8 mouse cellular contexts compared by ENCODE assay signal in the genomic region with DNA sequence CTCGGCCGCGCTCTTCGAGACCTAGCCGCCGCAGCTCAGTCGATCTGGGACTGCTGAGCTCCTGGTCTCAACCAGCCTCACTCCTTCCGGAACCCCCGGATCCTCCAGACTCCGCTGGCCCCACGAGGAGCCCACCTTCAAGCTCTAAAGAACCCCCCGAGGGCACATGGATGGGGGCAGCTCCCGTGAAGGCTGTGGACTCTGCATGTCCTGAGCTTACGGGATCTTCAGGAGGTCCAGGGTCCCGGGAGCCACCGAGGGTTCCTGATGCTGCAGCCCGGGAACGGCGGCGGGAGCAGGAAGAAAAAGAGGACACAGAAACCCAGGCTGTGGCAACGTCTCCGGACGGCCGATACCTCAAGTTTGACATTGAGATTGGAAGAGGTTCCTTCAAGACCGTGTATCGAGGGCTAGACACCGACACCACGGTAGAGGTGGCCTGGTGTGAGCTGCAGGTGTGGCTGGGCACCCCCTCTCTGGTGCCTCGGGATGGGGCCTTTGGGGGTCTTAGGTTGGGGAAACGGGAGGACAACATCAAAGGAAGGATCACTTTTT. TPM values are rescaled to one million over a fixed set of nuclear protein-coding genes. Genes with fewer than 3 reads are reported as not detected.
A peak's percentile ranks its signal among the peaks of the same experiment; 100 is the strongest.
DNase-seq lines count a peak whose midpoint lies in the region; ATAC-seq and TF ChIP-seq lines count a peak whose summit lies in the region.

No protein-coding gene starts in this region.

- under 1% methylated on average over 30 of the region's 30 CpGs for WGBS in liver, embryonic 11.5 days
- WGBS in stomach, embryonic 14.5 days, result 0% methylated on average over 30 of the region's 30 CpGs

- no peaks in the 10 kb centered on the region for H3K9me3 ChIP-seq in E14TG2a.4 (ENCODE audit: low read length)
- H3K9me3 ChIP-seq in liver, embryonic 11.5 days (ENCODE audit: control insufficient read depth, low read length), result no peaks in the 10 kb centered on the region
- no peaks in the 10 kb centered on the region for H3K9me3 ChIP-seq in stomach, embryonic 14.5 days (ENCODE audit: control insufficient read depth, low read depth, low read length)

- peaks cover 36% of the 10 kb centered on the region for H3K36me3 ChIP-seq in E14TG2a.4 (ENCODE audit: insufficient read depth, low read length)
- peaks cover 10% of the 10 kb centered on the region; the same call in 1 of the 2 replicates for H3K36me3 ChIP-seq in liver, embryonic 11.5 days (ENCODE audit: control insufficient read depth, insufficient read depth, low read length)
- peaks cover 8% of the 10 kb centered on the region; the same call in 1 of the 2 replicates for H3K36me3 ChIP-seq in stomach, embryonic 14.5 days (ENCODE audit: control insufficient read depth, insufficient read depth, low read length)

- peak overlapping the region; percentile 92 for H3K9ac ChIP-seq in liver, embryonic 11.5 days (ENCODE audit: low read depth, low read length)
- peak overlapping the region; percentile 73 for H3K9ac ChIP-seq in stomach, embryonic 14.5 days (replicated peaks; ENCODE audit: low read depth, low read length)

- peak; percentile 38 to 41 for DNase-seq in B cell, adult 2 months
- DNase-seq in liver, embryonic 11.5 days (ENCODE audit: low spot score), result peak; percentile 55
- DNase-seq in retina, postnatal 1 day, result no peak
- DNase-seq in natural killer cell, adult 2 months (ENCODE audit: low spot score in 2 of 2), result no peak
- no peak for DNase-seq in yolk sac, embryonic 10.5 days (ENCODE audit: low spot score)

- H3K4me1 ChIP-seq in E14TG2a.4 (replicated peaks; ENCODE audit: low read depth, low read length), result peaks cover 71% of the 10 kb centered on the region
- H3K4me1 ChIP-seq in liver, embryonic 11.5 days (replicated peaks; ENCODE audit: control insufficient read depth, insufficient read depth, low read length), result peaks cover 46% of the 10 kb centered on the region
- peaks cover 48% of the 10 kb centered on the region for H3K4me1 ChIP-seq in stomach, embryonic 14.5 days (ENCODE audit: control insufficient read depth, insufficient read depth, low read length)

- ATAC-seq in granulocyte monocyte progenitor cell, adult 5-6 weeks (replicated peaks; ENCODE audit: poor library complexity, severe bottlenecking), result 0 out of 2 replicates have a peak, but pooled peaks have one; percentile 18
- no peak for ATAC-seq in liver, embryonic 11.5 days (replicated peaks; ENCODE audit: low FRiP score)
- ATAC-seq in stomach, embryonic 14.5 days (ENCODE audit: insufficient number of reproducible peaks, insufficient read depth, low FRiP score, low read depth), result no peak

- TF ChIP-seq CTCF in E14TG2a.4 (conservative IDR thresholded peaks at IDR 0.05; ENCODE audit: low read length), result no peak

- H3K4me2 ChIP-seq in liver, embryonic 11.5 days, result peak overlapping the region; percentile 99
- H3K4me2 ChIP-seq in stomach, embryonic 14.5 days (replicated peaks; ENCODE audit: low read depth, low read length), result peak overlapping the region; percentile 98

- H3K27ac ChIP-seq in liver, embryonic 11.5 days (ENCODE audit: low read depth, low read length), result peak overlapping the region; percentile 95
- H3K27ac ChIP-seq in stomach, embryonic 14.5 days (ENCODE audit: low read length), result peak overlapping the region; percentile 86

- peak overlapping the region; percentile 80 for H3K4me3 ChIP-seq in E14TG2a.4 (replicated peaks; ENCODE audit: low read length)
- H3K4me3 ChIP-seq in liver, embryonic 11.5 days (ENCODE audit: low read depth, low read length), result peak overlapping the region; percentile 82
- H3K4me3 ChIP-seq in stomach, embryonic 14.5 days (ENCODE audit: low read depth, low read length), result peak overlapping the region; percentile 58

- H3K27me3 ChIP-seq in E14TG2a.4 (ENCODE audit: insufficient read depth, low read length), result peaks cover 53% of the 10 kb centered on the region
- peaks cover 37% of the 10 kb centered on the region for H3K27me3 ChIP-seq in liver, embryonic 11.5 days (replicated peaks; ENCODE audit: control insufficient read depth, insufficient read depth, low read length)
- peaks cover 5% of the 10 kb centered on the region; the same call in 1 of the 2 replicates for H3K27me3 ChIP-seq in stomach, embryonic 14.5 days (ENCODE audit: control insufficient read depth, insufficient read depth, low read length)

RNA-seq across cellular contexts. Expression of a gene that starts 0.5 kb away (rescaled TPM):
- total RNA-seq in granulocyte monocyte progenitor cell, adult 5-6 weeks (2014; fragmentation: Nextera tagmentation), result not detected in 2 replicates
- total RNA-seq in granulocyte monocyte progenitor cell, adult 5-6 weeks (2017), result 2.6 TPM in 1 of 2 replicates, not detected in the other
- polyA plus RNA-seq in liver, embryonic 11.5 days (2014; fragmentation: Nextera tagmentation; extraction: Ambion mirVana), result 18.5 and 19.7 TPM in 2 replicates
- 21.9 and 26.8 TPM in 2 replicates for polyA plus RNA-seq in stomach, embryonic 14.5 days (2014; fragmentation: Nextera tagmentation; extraction: Ambion mirVana)

RNA-seq across cellular contexts. Expression of a gene that starts 7.4 kb away (rescaled TPM):
- 176 and 203 TPM in 2 replicates for total RNA-seq in granulocyte monocyte progenitor cell, adult 5-6 weeks (2014; fragmentation: Nextera tagmentation)
- total RNA-seq in granulocyte monocyte progenitor cell, adult 5-6 weeks (2017), result 76.7 and 80.4 TPM in 2 replicates
- polyA plus RNA-seq in liver, embryonic 11.5 days (2014; fragmentation: Nextera tagmentation; extraction: Ambion mirVana), result 158 and 163 TPM in 2 replicates
- polyA plus RNA-seq in stomach, embryonic 14.5 days (2014; fragmentation: Nextera tagmentation; extraction: Ambion mirVana), result 153 and 154 TPM in 2 replicates

RNA-seq across cellular contexts. Expression of a gene that starts 15.1 kb away (rescaled TPM):
- total RNA-seq in granulocyte monocyte progenitor cell, adult 5-6 weeks (2014; fragmentation: Nextera tagmentation), result not detected in 2 replicates
- total RNA-seq in granulocyte monocyte progenitor cell, adult 5-6 weeks (2017), result 0.98 and 1.4 TPM in 2 replicates
- polyA plus RNA-seq in liver, embryonic 11.5 days (2014; fragmentation: Nextera tagmentation; extraction: Ambion mirVana), result 62.4 and 64.2 TPM in 2 replicates
- 123 and 128 TPM in 2 replicates for polyA plus RNA-seq in stomach, embryonic 14.5 days (2014; fragmentation: Nextera tagmentation; extraction: Ambion mirVana)

RNA-seq across cellular contexts. Expression of a gene that starts 17.9 kb away (rescaled TPM):
- not detected in 2 replicates for total RNA-seq in granulocyte monocyte progenitor cell, adult 5-6 weeks (2014; fragmentation: Nextera tagmentation)
- 0.72 and 3.3 TPM in 2 replicates for total RNA-seq in granulocyte monocyte progenitor cell, adult 5-6 weeks (2017)
- polyA plus RNA-seq in liver, embryonic 11.5 days (2014; fragmentation: Nextera tagmentation; extraction: Ambion mirVana), result 1.2 and 1.4 TPM in 2 replicates
- 0.87 and 1.6 TPM in 2 replicates for polyA plus RNA-seq in stomach, embryonic 14.5 days (2014; fragmentation: Nextera tagmentation; extraction: Ambion mirVana)

RNA-seq across cellular contexts. Expression of a gene that starts 18.0 kb away (rescaled TPM):
- total RNA-seq in granulocyte monocyte progenitor cell, adult 5-6 weeks (2014; fragmentation: Nextera tagmentation), result 53.2 and 61.3 TPM in 2 replicates
- 32.3 and 35.5 TPM in 2 replicates for total RNA-seq in granulocyte monocyte progenitor cell, adult 5-6 weeks (2017)
- polyA plus RNA-seq in liver, embryonic 11.5 days (2014; fragmentation: Nextera tagmentation; extraction: Ambion mirVana), result 190 and 197 TPM in 2 replicates
- 207 and 215 TPM in 2 replicates for polyA plus RNA-seq in stomach, embryonic 14.5 days (2014; fragmentation: Nextera tagmentation; extraction: Ambion mirVana)

Comparison
In these comparisons a context has a peak if more than half of its experiments do, and no peak if none do; other contexts are left out.
1. DNase-seq: peak in B cell, adult 2 months (2 of 2) and liver, embryonic 11.5 days (single experiment); none in retina, postnatal 1 day (single experiment), natural killer cell, adult 2 months (0 of 2) and yolk sac, embryonic 10.5 days (single experiment).
2. Peak in every context shown above with its lines, with median percentiles within 50 percentile points of each other: H3K4me3 ChIP-seq.